Mouse (Mus musculus): ENCODE measurements at regions not wholly inside any gene's neighbourhood (a gene's known extent, or its start where the extent isn't known, plus 50 kb on each side); places are given as distances from the start of the nearest gene placed in this dataset.

GRCm38 (mm10) chr1:154975732-154976131 is 91.4 kb upstream of the Cacna1e start:
- TF ChIP-seq CTCF (IDR thresholded peaks at IDR 0.05; ENCODE audit: low read depth, low read length), result no peak
- TF ChIP-seq POLR2A (IDR thresholded peaks at IDR 0.05; ENCODE audit: extremely low read depth, insufficient read depth, low read length), result no peak

All from liver, adult 2 months (tissue).